Mouse (Mus musculus): ENCODE data around the gene Cd164.

Cd164 gene

GRCm38 (mm10) chr10:41546396-41547165 is 27.4 kb downstream of the Cd164 start:
- no peak for DNase-seq (ENCODE audit: low spot score in 2 of 2)

GRCm38 (mm10) chr10:41550711-41551110 is 31.5 kb downstream of the Cd164 start:
- no peak for DNase-seq (ENCODE audit: low spot score in 2 of 2)

DNA sequence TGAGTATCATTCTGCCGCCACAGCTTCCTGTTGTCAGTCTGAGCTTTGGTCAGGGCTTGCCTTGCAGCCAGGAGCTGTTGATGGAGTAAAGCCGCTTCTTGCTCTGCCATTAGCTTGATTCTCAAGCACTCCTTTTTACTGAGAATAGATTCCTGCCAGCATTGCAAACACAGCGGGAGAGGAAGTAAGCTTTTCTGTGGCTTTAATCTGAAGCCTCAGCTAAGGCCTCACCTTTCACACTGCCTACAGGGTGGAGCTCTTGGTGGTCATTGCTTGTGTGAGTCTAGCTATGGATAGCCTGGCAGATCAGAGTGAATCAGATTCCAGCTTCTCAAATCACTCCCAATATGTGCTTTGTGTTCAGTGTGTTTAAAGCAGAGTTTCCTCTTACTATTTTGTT is 33.1 kb downstream of the Cd164 start:
- no peak for DNase-seq (ENCODE audit: low spot score in 2 of 2)

- DNase-seq (ENCODE audit: low spot score in 2 of 2): peak in 1 of 2 experiments; percentile 59
These were observed 33.8 kb downstream of the Cd164 start for GRCm38 (mm10) chr10:41552847-41553589.

DNA sequence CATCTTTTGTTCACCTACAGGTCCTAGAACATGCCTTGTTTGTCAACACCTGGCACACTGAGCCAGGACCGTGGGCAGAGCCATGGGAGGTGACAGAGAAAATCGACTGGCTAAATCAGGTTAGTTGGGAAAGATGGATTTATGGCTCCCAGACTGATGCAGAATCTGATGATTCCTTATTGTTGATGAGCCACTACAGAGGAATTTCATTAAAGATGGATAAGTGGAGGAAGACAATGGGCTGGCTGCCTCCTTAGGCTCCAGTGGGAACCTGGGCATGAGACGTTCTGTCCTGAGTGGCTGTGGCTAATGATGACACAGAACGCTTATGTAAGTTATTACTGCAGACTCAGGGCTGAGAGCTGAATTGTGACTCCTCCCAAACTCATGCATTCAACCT is 34.5 kb downstream of the Cd164 start:
- DNase-seq (ENCODE audit: low spot score in 2 of 2): no peak

GRCm38 (mm10) chr10:41555081-41555480 is 35.9 kb downstream of the Cd164 start:
- DNase-seq (ENCODE audit: low spot score in 2 of 2): no peak

GRCm38 (mm10) chr10:41558401-41558800 is 39.2 kb downstream of the Cd164 start:
- DNase-seq (ENCODE audit: low spot score in 2 of 2): no peak

- DNase-seq (ENCODE audit: low spot score in 2 of 2): no peak
These were observed 42.6 kb downstream of the Cd164 start for GRCm38 (mm10) chr10:41561701-41562395.

DNA sequence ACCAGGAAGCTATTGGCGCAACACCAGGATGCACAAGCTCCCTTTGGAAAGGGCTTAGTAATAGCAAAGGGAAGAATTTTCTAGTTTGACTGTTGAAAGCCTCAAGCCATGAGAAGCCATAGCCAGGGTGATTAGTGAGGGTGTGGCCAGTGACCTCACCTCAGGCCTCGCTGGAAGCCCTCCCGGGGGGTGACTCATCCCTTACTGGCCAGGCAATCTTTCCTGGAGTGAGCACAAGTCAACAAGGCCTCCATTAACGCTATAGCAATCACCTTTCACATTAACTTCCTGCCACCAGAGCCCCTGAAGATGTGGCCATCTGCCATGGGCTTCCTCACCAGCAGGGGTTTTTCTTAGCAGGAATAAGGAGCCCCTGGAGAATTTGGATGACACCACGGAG is 45.9 kb downstream of the Cd164 start:
- peak; percentile 61 to 74 for DNase-seq (ENCODE audit: low spot score in 2 of 2)

GRCm38 (mm10) chr10:41568306-41568705 is 49.1 kb downstream of the Cd164 start:
- DNase-seq (ENCODE audit: low spot score in 2 of 2): no peak

DNA sequence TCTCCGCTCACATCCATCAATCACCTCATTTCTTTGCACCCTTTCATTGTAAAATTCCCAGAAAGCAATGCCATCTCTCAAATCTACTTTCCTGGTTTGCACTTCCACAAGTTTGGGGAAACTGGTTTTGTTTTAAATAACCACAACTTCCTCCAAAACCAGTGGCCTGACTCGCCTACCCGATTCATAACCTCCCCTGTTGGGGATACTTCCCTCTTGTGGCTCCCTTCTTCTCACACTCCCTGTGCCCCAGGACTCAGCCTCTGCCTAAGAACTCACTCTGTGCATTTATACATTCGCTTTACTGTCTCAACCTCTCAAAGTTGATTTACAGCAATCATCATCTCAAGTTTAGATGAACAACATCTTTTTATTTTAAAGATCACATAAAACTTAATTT is 51.9 kb downstream of the Cd164 start:
- no peak for DNase-seq (ENCODE audit: low spot score in 2 of 2)

DNA sequence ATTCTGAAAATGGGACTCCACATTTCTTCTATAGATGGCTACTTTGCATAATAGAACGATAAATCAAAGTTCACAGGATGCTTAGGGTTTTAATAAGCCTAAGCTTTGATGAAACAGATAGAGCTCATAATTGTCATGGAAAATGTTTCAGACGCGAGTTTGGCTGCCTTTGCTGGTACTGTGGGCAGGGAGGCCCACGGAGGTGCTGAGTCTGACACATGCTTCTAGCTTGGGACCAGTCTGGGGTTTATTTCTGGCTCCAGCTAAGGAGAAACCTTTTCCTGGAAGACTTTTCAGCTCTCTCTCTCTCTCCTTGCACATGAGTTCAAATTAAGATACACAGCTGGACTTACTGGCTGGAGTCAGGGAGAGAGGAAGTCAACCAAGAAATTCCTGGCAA is 53.1 kb downstream of the Cd164 start:
- DNase-seq (ENCODE audit: low spot score in 2 of 2): no peak

GRCm38 (mm10) chr10:41573190-41573589 is 54.0 kb downstream of the Cd164 start:
- DNase-seq (ENCODE audit: low spot score in 2 of 2): no peak

GRCm38 (mm10) chr10:41575451-41576327 is 56.5 kb downstream of the Cd164 start:
- no peak for DNase-seq (ENCODE audit: low spot score in 2 of 2)

GRCm38 (mm10) chr10:41576328-41576833 is 57.2 kb downstream of the Cd164 start:
- no peak for DNase-seq (ENCODE audit: low spot score in 2 of 2)

- DNase-seq (ENCODE audit: low spot score in 2 of 2): no peak
These were observed 59.3 kb downstream of the Cd164 start for GRCm38 (mm10) chr10:41578541-41578940.

GRCm38 (mm10) chr10:41580441-41580840 is 61.2 kb downstream of the Cd164 start:
- no peak for DNase-seq (ENCODE audit: low spot score in 2 of 2)

Data from urinary bladder, postnatal 36 days (tissue).